ENCODE assay signal across 24 mouse cellular contexts in genomic region chr5:32995756-32996155, GRCm38 (mm10). TPM values are rescaled to one million over a fixed set of nuclear protein-coding genes. Genes with fewer than 3 reads are reported as not detected.
DNase-seq lines count a peak whose midpoint lies in the region; ATAC-seq and TF ChIP-seq lines count a peak whose summit lies in the region.
"Had no signal": no experiment of that assay in that cellular context is flagged by ENCODE, and none has a peak within 500 bp of the region (broad histone marks: within the 10 kb centered on the region; RNA-seq: fewer than 3 reads in every experiment).

No protein-coding gene starts in this region.

- 58% methylated on average over 4 of the region's 4 CpGs for WGBS in spleen, adult 2 months

- TF ChIP-seq CTCF in spleen, adult 2 months (IDR thresholded peaks at IDR 0.05; ENCODE audit: extremely low read depth, insufficient read depth, insufficient read length, insufficient replicate concordance) = no peak

- no peaks in the 10 kb centered on the region for H3K36me3 ChIP-seq in spleen, adult 2 months (ENCODE audit: control insufficient read depth, insufficient read depth, low read length)
- H3K36me3 ChIP-seq: heart, embryonic 10.5 days had no signal

- no peak for TF ChIP-seq POLR2A in spleen, adult 2 months (IDR thresholded peaks at IDR 0.05; ENCODE audit: low read depth, low read length)

- no peaks in the 10 kb centered on the region for H3K4me1 ChIP-seq in spleen, adult 2 months (ENCODE audit: control insufficient read depth, insufficient read depth, insufficient read length)

- 0 out of 2 replicates have a peak overlapping the region, but pooled peaks have one; percentile 17 for H3K27ac ChIP-seq in spleen, adult 2 months (ENCODE audit: insufficient read depth, low read length)
- H3K27ac ChIP-seq: embryonic facial prominence, embryonic 13.5 days; forebrain, embryonic 12.5 days; gastrocnemius, adult 2 months; heart, embryonic 10.5 days; limb, embryonic 10.5 days had no signal

- H3K27me3 ChIP-seq in spleen, adult 2 months (ENCODE audit: control insufficient read depth, insufficient read depth, low read length) = no peaks in the 10 kb centered on the region
- H3K27me3 ChIP-seq: embryonic facial prominence, embryonic 13.5 days had no signal

- no peak overlapping the region for H3K4me3 ChIP-seq in spleen, adult 2 months (ENCODE audit: extremely low read depth, insufficient read depth, insufficient read length)
- H3K4me3 ChIP-seq: embryonic facial prominence, embryonic 13.5 days; erythroblast, embryonic 14.5 days; forebrain, embryonic 12.5 days; gastrocnemius, adult 2 months; heart, embryonic 10.5 days; limb, embryonic 10.5 days; myocyte had no signal

- ATAC-seq in frontal cortex, adult (ENCODE audit: low TSS enrichment) = peak; percentile 11; the same call in 1 of the 2 replicates
- ATAC-seq: CD4-positive, CD25-positive, alpha-beta regulatory T cell, adult 4 months; intestine, postnatal 0 days; liver, postnatal 0 days; lung, postnatal 0 days had no signal

- DNase-seq in frontal cortex, postnatal 14 days (ENCODE audit: low spot score in 2 of 2) = no peak
- DNase-seq in layer of hippocampus, adult 9-11 months = peak; percentile 76
- DNase-seq in layer of hippocampus, adult 18-20 months (ENCODE audit: low spot score in 2 of 2) = no peak
- DNase-seq in spleen, adult 2 months (ENCODE audit: low read depth in 1 of 2, low spot score in 2 of 2) = no peak
- DNase-seq in spleen, adult 12 weeks (ENCODE audit: low spot score) = no peak
- DNase-seq in adrenal gland, adult 18-20 months (ENCODE audit: low spot score in 2 of 2) = no peak
- DNase-seq in thymus, postnatal 14 days = no peak
- DNase-seq: adrenal gland, postnatal 36 days; cerebellum, adult 11 months; embryo, embryonic 11 days; gastrocnemius, adult 2 months; heart, postnatal 4 days; liver; liver, postnatal 0 days had no signal

RNA-seq across cellular contexts. Expression of gene Ywhah, which starts 22.9 kb away (rescaled TPM):
- total RNA-seq in layer of hippocampus, adult 18-20 months (2021) = 1,000 to 10,000 TPM; 1,080 to 1,138 TPM
- polyA plus RNA-seq in spleen, adult 2 months (2012; rRNA removed) = 95.0 and 108 TPM in 2 replicates
- 100 to 1,000 TPM; 183 to 185 TPM for total RNA-seq in adrenal gland, adult 18-20 months (2021)

Comparison
In these comparisons a context has a peak if more than half of its experiments do, and no peak if none do; other contexts are left out.
1. RNA of gene Ywhah, which starts 22.9 kb away (total RNA-seq): 1,080 to 1,138 TPM in layer of hippocampus, adult 18-20 months; 183 to 185 TPM in adrenal gland, adult 18-20 months; every median in the first group is over 4 times any median in the second.